Mouse (Mus musculus) lung, embryonic 14.5 days (tissue): ENCODE results near the gene Zyx. TPM values are rescaled to one million over a fixed set of nuclear protein-coding genes. Genes with fewer than 3 reads are reported as not detected.

ENCODE experiments used
- ATAC-seq: fragments of 200-750 bp; cut with Nextera tagmentation; 2 replicates; pipeline ENCODE4 v1.8.0; 2017; ENCODE audit warnings: mild to moderate bottlenecking, moderate TSS enrichment, moderate library complexity; ENCODE audit not compliant: insufficient read depth
- DNase-seq: peaks from one replicate; pipeline ENCODE4 v3.0.0-alpha.2; 2015
- H3K27ac ChIP-seq: fragments of 300-500 bp; sonication (generic); 2 replicates; pipeline ENCODE4 v1.5.1; 2014; ENCODE audit warnings: low read depth, mild to moderate bottlenecking, moderate library complexity
- H3K27me3 ChIP-seq: fragments of 300-500 bp; sonication (generic); 2 replicates; pipeline ENCODE4 v1.6.1; 2014; ENCODE audit warnings: low read length, control low read depth; ENCODE audit not compliant: insufficient read depth
- H3K36me3 ChIP-seq: fragments of 300-500 bp; sonication (generic); 2 replicates; pipeline ENCODE4 v1.6.1; 2014; ENCODE audit warnings: control low read depth; ENCODE audit not compliant: insufficient read depth
- H3K4me1 ChIP-seq: fragments of 300-500 bp; sonication (generic); 2 replicates; pipeline ENCODE4 v1.6.1; 2014; ENCODE audit warnings: antibody characterized with exemption, control low read depth; ENCODE audit not compliant: insufficient read depth
- H3K4me2 ChIP-seq: fragments of 300-500 bp; sonication (generic); 2 replicates; pipeline ENCODE4 v1.6.1; 2014; ENCODE audit warnings: mild to moderate bottlenecking
- H3K4me3 ChIP-seq: fragments of 300-500 bp; sonication (generic); 2 replicates; pipeline ENCODE4 v1.5.1; 2014; ENCODE audit warnings: low read depth, low read length
- H3K9ac ChIP-seq: fragments of 300-500 bp; sonication (generic); 2 replicates; pipeline ENCODE4 v1.6.1; 2014
- H3K9me3 ChIP-seq: fragments of 300-500 bp; sonication (generic); 2 replicates; pipeline ENCODE4 v1.6.1; 2016; ENCODE audit warnings: low read depth, low read length, control low read depth
- CTCF ChIP-seq: IDR thresholded peaks from 2 replicates; pipeline ENCODE4 v1.5.1; 2016; ENCODE audit warnings: antibody characterized with exemption, low read depth
- WGBS: fragments of 180-500 bp; shearing (Covaris S2); extraction: QIAGEN DNeasy Blood & Tissue Kit; methylation state at CpG from one replicate; pipeline ENCODE4 v1.1.7; 2014; 5-methylcytosine and 5-hydroxymethylcytosine counted together
- polyA plus RNA-seq: library from polyadenylated mRNA; unstranded; fragments of >200 nt; fragmentation: Nextera tagmentation; extraction: Ambion mirVana; gene quantifications from 2 replicates; pipeline ENCODE4 v1.2.1, GENCODE M21; 2014

Gene Zyx
- polyA plus RNA-seq, 1 experiment from 2014 or later, result 194 TPM

DNA sequence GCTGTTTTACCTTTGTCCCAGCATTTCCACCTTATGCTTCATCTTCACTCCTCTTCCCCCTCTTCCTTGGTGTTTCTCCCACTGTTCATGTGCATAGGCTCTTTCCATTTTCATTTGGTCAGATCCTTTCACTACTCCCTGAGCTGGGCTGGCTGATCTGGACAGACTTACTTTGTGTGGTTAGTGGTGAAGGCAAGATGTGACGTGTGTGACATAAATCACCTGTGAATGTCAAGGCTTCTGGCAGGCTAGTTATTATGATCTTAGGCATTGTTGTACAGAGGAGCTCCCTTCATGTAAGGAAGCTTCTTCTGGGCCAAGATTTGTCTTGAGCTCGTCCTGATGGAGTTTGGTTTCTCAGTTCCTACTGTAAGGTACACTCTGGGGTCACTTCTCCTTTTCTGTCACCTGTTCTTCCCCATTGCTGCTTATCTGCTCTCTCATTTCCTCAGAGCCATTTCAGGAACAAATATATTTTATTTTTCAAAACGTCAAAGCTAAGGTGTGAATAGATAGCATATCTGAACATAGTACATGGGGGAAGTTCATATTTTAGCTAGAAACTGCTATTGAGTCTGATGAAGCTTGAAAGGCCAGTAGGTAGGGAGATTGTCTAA, 47.7 kb downstream of the Zyx start:
- Histone ChIP-seq H3K9me3 (no peaks in the 10 kb centered on the region), H3K27ac (peak overlapping the region; percentile 66; the same call in 1 of the 2 replicates), H3K4me1 (0 out of 2 replicates have a peak, but pooled peaks cover 7% of the 10 kb centered on the region), H3K27me3 (no peaks in the 10 kb centered on the region), H3K4me2 (no peak overlapping the region), H3K36me3 (no peaks in the 10 kb centered on the region), H3K9ac (no peak overlapping the region), H3K4me3 (no peak overlapping the region)
- TF ChIP-seq CTCF, result no peak
- DNase-seq, result peak; percentile 13
- WGBS, result 49% methylated on average over 3 of the region's 3 CpGs
- no peak for ATAC-seq

GRCm38 (mm10) chr6:42398285-42398684, 48.9 kb downstream of the Zyx start:
- no peaks in the 10 kb centered on the region for H3K36me3 ChIP-seq
- no peak for TF ChIP-seq CTCF
- ATAC-seq (no peak), DNase-seq (no peak)
- 0 out of 2 replicates have a peak, but pooled peaks cover 7% of the 10 kb centered on the region for H3K4me1 ChIP-seq
- H3K4me3 ChIP-seq, result no peak overlapping the region
- WGBS, result 74% methylated on average over 3 of the region's 3 CpGs
- no peaks in the 10 kb centered on the region for H3K9me3 ChIP-seq
- H3K4me2 ChIP-seq, result no peak overlapping the region
- H3K9ac ChIP-seq, result no peak overlapping the region
- H3K27ac ChIP-seq, result no peak overlapping the region
- H3K27me3 ChIP-seq, result no peaks in the 10 kb centered on the region

DNA sequence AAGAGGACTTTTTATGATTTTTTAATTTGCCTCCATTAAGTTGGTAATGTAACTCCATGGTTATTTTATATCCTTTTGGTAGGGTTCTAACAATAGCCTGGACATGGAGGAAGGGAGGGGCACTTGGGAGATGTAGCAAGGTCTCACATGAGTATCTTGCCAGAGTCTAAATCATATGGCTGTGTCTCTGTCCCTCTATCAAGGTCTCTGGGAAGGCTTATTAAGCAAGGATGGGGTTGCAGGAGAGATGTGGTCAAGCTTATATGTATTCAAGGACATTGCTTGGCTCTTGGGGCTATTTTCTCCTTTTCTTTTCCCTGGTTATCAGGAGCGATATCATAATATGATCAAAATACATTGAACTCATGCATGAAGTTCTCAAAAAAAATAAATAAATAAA, 49.6 kb downstream of the Zyx start:
- DNase-seq, result no peak
- Histone ChIP-seq H3K9ac (no peak overlapping the region), H3K27ac (no peak overlapping the region), H3K4me3 (no peak overlapping the region), H3K36me3 (no peaks in the 10 kb centered on the region), H3K4me1 (0 out of 2 replicates have a peak, but pooled peaks cover 7% of the 10 kb centered on the region), H3K27me3 (no peaks in the 10 kb centered on the region), H3K9me3 (no peaks in the 10 kb centered on the region), H3K4me2 (no peak overlapping the region)
- no peak for TF ChIP-seq CTCF
- no peak for ATAC-seq
- WGBS, result 93% methylated on average over 1 of the region's 1 CpGs

- DNase-seq (no peak), ATAC-seq (no peak)
- no peak within 1 kb of the TSS for H3K4me3 ChIP-seq
- H3K27me3 ChIP-seq, result no peaks in the 10 kb centered on the region
- H3K4me1 ChIP-seq, result 0 out of 2 replicates have a peak, but pooled peaks cover 7% of the 10 kb centered on the region
- H3K9me3 ChIP-seq, result no peaks in the 10 kb centered on the region
- no peaks in the 10 kb centered on the region for H3K36me3 ChIP-seq
- no peak for TF ChIP-seq CTCF
- WGBS, result 82% methylated on average over 1 of the region's 1 CpGs
- no peak within 1 kb of the TSS for H3K4me2 ChIP-seq
- no peak within 1 kb of the TSS for H3K9ac ChIP-seq
- H3K27ac ChIP-seq, result no peak within 1 kb of the TSS
Measured at GRCm38 (mm10) chr6:42399938-42400337, 50.5 kb downstream of the Zyx start, which contains the start of gene Tas2r143. Gene Tas2r143 (plus strand): TSS chr6:42400238.

DNA sequence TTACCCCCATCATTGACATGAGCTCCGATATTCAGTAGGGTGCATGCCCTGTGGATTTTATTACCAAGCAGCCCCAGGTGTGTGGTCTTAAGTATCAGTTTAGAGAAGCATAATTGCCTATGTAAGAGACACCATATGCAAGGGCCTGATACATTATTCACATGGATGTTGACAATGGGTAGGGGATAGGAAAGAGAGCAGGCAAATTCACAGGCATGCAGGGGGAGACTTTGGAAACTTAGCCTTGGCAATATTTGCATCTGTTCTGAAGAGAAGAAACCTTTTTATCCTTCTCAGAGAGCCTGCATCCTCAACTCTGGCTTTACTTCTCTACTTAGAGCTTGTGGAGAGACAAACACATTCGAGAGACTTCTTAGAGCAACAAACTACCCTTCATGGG, 55.7 kb downstream of the Zyx start, which contains the start of gene Tas2r135:
Tas2r135 (plus strand) TSS at position 301 of the 400 bp plus-strand sequence.
- no peak for DNase-seq
- WGBS, result 53% methylated on average over 2 of the region's 2 CpGs

More for the DNA sequence above, 55.7 kb downstream of the Zyx start, which contains the start of gene Tas2r135:
- no peak for TF ChIP-seq CTCF
- H3K27ac ChIP-seq, result no peak within 1 kb of the TSS
- H3K9me3 ChIP-seq, result no peaks in the 10 kb centered on the region
- ATAC-seq, result no peak
- H3K9ac ChIP-seq, result no peak within 1 kb of the TSS
- H3K36me3 ChIP-seq, result no peaks in the 10 kb centered on the region
- no peak within 1 kb of the TSS for H3K4me3 ChIP-seq
- H3K4me1 ChIP-seq, result no peaks in the 10 kb centered on the region
- H3K4me2 ChIP-seq, result no peak within 1 kb of the TSS
- H3K27me3 ChIP-seq, result no peaks in the 10 kb centered on the region

Other genes starting within 250 kb of the Zyx start
- not detected in 2 replicates for gene Tas2r139, start 208.7 kb upstream of the Zyx start, polyA plus RNA-seq
- gene Tas2r144, start 134.3 kb upstream of the Zyx start, polyA plus RNA-seq, result not detected in 2 replicates
- gene Gstk1, start 103.7 kb upstream of the Zyx start, polyA plus RNA-seq, result 31.8 and 34.2 TPM in 2 replicates
- 1.9 TPM in 2 replicates for gene Tmem139, start 87.7 kb upstream of the Zyx start, polyA plus RNA-seq
- gene Casp2, start 84.6 kb upstream of the Zyx start, polyA plus RNA-seq, result 71.1 and 75.1 TPM in 2 replicates
- 0.09 TPM in 1 of 2 replicates, not detected in the other for gene Clcn1, start 62.9 kb upstream of the Zyx start, polyA plus RNA-seq
- gene Fam131b, start 25.0 kb upstream of the Zyx start, polyA plus RNA-seq, result 0.11 and 0.13 TPM in 2 replicates
- gene Epha1, start 23.6 kb downstream of the Zyx start, polyA plus RNA-seq, result 5.7 and 7.0 TPM in 2 replicates
- not detected in 2 replicates for gene Tas2r143, start 50.6 kb downstream of the Zyx start, polyA plus RNA-seq
- gene Tas2r135, start 55.8 kb downstream of the Zyx start, polyA plus RNA-seq, result not detected in 2 replicates
- gene Tas2r126, start 84.9 kb downstream of the Zyx start, polyA plus RNA-seq, result not detected in 2 replicates
- not detected in 2 replicates for gene Olfr458, start 115.6 kb downstream of the Zyx start, polyA plus RNA-seq
- not detected in 2 replicates for gene Olfr457, start 126.7 kb downstream of the Zyx start, polyA plus RNA-seq
- 0.18 TPM in 1 of 2 replicates, not detected in the other for gene Olfr456, start 137.6 kb downstream of the Zyx start, polyA plus RNA-seq
- not detected in 2 replicates for gene Olfr455, start 198.0 kb downstream of the Zyx start, polyA plus RNA-seq
- not detected in 2 replicates for gene Tcaf3, start 248.1 kb downstream of the Zyx start, polyA plus RNA-seq